Mouse (Mus musculus): ENCODE measurements at regions not wholly inside any gene's neighbourhood (a gene's known extent, or its start where the extent isn't known, plus 50 kb on each side); places are given as distances from the start of the nearest gene placed in this dataset.

DNA sequence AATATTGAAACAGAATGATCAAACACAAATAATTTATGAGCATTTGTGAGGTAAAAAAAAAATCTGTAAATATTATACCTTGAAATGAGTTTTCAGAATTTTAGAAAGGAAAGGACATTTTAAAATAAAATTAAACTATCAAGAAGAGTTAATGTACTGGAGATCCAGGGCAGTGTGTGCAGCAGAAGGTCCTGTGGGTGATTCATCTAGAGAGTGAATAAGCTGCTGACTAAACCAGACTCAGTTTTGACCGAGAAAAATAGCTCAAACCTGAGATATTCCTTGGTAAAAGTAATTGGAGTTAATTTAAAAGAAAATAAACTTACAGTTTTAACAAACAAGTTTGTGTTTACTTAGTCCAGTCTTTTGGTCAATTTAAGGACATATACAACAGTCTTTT is 1118.6 kb upstream of the Celf2 start:
- intact Hi-C loops (cut with DNase I) = no loop called here
- no peak for DNase-seq (ENCODE audit: extremely low spot score in 1 of 2, low spot score in 2 of 2)

DNA sequence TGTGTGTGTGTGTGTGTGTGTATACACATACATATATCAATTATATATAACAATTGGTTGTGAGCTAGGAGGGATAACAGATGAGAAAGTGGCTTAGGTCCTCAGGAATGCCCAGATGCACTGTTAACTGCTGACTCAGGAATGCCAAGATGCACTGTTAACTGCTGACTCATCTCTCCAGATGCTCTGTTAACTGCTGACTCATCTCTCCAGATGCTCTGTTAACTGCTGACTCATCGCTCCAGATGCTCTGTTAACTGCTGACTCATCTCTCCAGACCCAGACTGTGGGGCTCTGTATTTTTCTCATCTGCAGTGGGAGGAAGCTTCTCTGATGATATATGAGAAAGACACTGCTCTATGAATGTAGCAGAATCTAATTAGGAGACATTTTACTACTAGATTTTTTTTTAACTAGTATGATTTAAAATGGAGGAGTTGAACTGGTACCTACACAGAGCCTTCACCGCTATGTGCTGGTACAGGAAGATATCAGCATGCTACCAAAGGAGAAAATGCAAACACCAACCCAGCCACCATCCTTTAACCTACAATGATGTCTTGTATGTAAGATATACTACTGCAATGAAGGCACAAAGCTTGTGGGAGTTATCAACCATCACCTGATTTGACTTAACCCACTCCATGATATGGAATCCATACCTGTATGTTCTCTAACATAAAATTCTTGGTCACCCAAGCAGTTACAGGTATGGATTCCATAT is 1119.3 kb upstream of the Celf2 start:
- DNase-seq (ENCODE audit: extremely low spot score in 1 of 2, low spot score in 2 of 2) = no peak
- intact Hi-C loops (cut with DNase I) = no loop called here

DNA sequence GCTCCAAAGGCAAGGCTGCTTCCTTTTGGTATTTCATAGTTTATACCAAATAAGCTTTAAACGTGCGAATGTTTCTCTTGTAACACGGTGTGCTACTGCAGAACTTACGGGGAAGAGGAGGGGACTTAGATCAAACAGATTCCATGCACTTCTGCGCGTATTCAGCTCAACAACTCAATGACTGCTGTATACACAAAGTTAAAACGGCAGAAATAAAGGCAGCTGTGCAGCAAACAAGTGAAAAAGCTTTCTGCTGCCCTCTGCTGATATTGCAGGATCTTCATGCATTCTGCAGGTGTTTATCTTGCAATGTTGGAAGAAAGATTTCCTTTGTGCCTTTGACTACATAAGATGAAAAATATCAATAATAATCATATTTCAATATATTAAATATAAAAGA is 1128.7 kb upstream of the Celf2 start:
- intact Hi-C loops (cut with DNase I) = loop anchor here (10.0 kb wide), 1 partner anchor 253 kb away; no protein-coding TSS in a partner anchor
- DNase-seq (ENCODE audit: extremely low spot score in 1 of 2, low spot score in 2 of 2) = peak in 1 of 2 experiments; percentile 52

DNA sequence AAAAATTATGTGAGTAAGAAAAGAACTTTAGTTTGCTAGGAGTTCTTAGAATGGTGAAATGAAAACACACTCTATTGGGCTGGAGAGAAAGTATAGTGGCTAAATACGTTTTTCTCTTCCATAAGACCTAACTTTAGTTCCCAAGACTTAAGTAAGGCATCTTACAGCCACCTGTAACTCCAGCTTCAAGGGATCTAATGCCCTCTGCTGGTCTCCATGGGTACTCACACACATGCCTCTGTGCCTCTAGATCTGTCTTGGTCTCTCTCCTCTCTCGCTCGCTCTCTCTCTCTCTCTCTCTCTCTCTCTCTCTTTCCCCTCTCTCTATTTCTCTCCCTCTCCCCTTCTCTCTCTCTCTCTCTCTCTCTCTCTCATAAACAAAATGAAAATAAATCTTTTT is 1129.9 kb upstream of the Celf2 start:
- no peak for DNase-seq (ENCODE audit: extremely low spot score in 1 of 2, low spot score in 2 of 2)
- intact Hi-C loops (cut with DNase I) = loop anchor here (10.0 kb wide), 1 partner anchor 254 kb away; no protein-coding TSS in a partner anchor

DNA sequence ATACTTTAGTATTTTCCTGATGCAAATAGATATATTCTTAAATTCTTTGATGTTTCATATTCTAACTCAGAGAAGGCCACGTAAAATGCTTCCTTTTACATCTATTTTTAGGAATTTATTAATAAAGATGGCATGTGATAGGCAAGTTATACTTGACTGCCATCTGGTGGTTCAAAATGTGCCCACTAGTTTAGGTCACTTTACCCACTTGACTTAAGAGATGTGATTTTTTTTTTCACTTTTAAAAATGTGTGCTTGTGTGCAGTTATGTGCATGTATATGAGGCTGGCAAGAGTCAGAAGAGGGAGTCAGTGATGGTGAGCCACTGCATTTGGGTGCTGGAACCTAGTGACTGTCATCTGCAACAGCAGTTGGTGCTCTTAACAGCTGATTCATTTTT is 1136.1 kb upstream of the Celf2 start:
- peak in 1 of 2 experiments; percentile 23 for DNase-seq (ENCODE audit: extremely low spot score in 1 of 2, low spot score in 2 of 2)
- intact Hi-C loops (cut with DNase I) = no loop called here

DNA sequence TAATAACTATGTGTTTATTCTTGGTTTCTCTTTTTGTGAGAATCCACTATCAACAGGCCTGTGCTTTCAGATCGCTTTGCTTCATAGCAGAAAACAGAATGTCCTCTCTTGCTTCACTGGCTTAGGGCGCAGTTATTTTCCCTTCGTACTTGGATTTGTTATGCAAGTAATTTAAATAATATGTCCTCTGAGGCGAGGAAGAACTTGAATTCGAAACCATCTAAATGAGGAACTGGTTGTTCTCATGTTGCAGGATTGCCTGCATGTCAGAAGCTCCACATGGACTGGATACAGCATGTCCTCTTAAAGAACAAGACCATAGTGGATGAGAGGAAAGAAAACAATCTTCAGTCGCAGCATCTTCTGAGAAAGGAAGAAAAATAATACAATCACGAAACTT is 1151.2 kb upstream of the Celf2 start:
- DNase-seq (ENCODE audit: extremely low spot score in 1 of 2, low spot score in 2 of 2) = no peak
- intact Hi-C loops (cut with DNase I) = no loop called here

DNA sequence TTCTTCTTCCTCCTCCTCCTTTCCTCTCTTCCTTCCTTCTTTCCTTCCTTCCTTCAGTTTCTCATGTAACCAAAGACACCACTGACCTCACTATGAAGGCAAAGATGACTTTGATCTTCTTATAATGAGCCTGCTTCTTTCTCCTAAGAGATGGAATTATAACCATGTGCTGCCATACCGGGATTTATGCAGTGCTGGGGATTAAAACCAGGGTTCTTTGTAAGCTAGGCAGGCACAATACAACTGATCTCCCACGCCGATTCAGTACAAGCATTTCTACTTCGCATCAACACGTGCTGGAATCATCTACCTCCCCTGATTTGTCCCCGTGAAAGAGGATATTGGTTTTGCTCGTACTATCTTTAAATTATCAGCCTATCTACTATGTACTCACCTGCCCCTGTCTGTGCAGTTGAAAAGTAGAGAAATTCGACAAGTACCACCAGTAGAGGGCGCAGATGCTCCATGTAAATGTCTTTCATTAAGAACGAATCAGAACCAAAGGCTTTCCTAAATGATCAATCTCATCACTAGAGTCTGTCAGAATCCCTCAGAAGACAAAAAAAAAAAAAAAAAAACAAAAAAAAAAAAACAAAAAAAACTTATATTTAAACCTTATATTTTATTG is 1164.5 kb upstream of the Celf2 start:
- peak; percentile 71 to 77 for DNase-seq (ENCODE audit: extremely low spot score in 1 of 2, low spot score in 2 of 2)
- intact Hi-C loops (cut with DNase I) = loop anchor here (5.0 to 10.0 kb wide), 2 partner anchors 1421 to 1613 kb away; no protein-coding TSS in a partner anchor

DNA sequence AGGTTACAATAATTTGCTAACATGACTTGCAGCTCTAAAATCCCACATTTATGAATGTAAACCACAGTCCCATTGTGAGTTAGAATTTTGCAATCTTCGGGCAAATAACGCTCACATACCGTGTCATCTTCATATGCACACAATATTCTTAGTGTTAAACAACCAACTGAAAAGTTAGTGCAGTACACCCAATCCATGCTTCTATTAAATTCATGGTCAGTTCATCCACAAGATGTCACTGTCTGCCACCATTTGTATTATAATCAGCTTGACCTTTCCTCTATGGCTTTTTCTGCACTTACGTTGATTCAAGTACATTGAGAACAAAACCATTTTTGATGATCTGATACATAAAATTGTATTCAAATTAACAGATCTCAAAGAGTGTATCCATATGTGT is 1166.2 kb upstream of the Celf2 start:
- intact Hi-C loops (cut with DNase I) = loop anchor here (5.0 to 10.0 kb wide), 3 partner anchors 1207 to 1419 kb away; partner anchors contain the start of gene 4930412O13Rik
- no peak for DNase-seq (ENCODE audit: extremely low spot score in 1 of 2, low spot score in 2 of 2)

DNA sequence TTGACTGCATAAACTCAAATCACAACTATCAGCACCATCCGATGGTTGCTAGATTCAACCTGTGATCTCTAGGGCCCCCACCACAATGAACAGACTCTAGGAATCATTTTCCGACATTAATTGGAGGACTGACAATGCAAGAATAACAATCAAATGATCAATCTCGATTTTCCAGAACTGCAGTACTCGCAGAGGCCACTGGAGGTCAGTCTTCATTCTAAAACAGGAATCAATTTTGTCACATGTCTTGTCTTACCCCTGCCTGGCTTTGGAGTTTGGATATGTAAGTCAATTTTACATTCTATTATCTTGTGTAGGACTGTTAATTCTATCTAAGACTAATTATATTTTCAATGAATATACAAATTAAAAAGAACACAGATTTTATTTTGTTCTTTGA is 1167.2 kb upstream of the Celf2 start:
- peak in 1 of 2 experiments; percentile 18 for DNase-seq (ENCODE audit: extremely low spot score in 1 of 2, low spot score in 2 of 2)
- intact Hi-C loops (cut with DNase I) = loop anchor here (5.0 to 10.0 kb wide), 3 partner anchors 1206 to 1418 kb away; partner anchors contain the start of gene 4930412O13Rik

DNA sequence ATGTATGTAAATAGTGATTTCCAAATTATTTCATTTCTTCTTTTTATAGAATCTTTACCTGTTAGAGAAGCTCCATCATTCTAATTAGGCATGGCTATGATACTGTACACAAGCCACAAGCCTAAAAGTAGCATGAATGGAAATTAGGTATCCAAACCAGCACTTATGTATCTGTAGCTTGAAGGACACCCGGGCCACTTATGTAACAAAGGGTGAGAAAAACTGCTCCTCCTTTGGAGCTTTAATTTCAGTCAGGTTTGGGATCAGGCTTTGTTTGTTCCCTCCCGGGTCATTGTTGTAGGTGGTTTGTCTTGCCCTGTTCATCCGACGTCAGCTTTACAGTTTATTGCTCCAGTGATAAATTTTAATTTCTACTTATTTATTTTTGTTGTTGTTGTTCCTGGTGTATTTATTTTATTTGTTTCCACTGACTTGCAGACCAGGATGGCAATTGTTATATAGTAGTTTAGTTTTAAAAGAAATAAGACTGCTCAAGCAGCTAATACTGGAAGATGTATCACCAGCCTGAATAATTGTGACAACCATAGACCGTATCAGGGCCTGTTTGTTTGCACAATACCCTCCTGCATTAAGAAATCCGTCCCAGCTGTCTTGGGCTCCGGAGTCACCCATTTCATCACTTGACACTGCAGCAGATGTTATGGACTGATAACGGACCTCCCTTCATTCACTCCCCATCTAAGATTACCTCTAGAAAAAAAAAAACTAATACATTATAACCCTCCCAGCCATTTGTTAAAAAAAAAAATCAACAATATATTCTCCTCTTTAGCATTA is 1181.7 kb upstream of the Celf2 start:
- intact Hi-C loops (cut with DNase I) = no loop called here
- DNase-seq (ENCODE audit: extremely low spot score in 1 of 2, low spot score in 2 of 2) = no peak

DNA sequence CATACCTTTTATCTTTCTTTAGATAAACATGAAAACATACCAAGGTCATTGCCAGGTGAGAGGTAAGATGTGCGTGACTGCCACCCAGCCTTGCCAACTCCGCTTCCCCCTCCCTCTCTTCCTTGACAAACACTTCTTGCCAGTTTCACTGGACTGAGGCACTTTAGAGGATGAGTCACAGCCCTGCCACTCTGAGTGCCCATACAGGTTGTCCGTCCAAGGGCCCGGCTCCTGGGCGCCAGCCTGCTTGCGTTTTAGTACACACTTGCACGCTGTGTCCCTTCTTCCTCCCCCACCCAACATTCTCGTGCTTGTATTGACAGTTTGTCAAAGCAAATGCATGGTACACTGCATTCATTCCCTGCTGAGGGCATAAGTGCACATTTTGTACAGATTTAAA is 1151.7 kb upstream of the 4930412O13Rik start:
- intact Hi-C loops (cut with DNase I) = no loop called here
- DNase-seq (ENCODE audit: extremely low spot score in 1 of 2, low spot score in 2 of 2) = no peak

DNA sequence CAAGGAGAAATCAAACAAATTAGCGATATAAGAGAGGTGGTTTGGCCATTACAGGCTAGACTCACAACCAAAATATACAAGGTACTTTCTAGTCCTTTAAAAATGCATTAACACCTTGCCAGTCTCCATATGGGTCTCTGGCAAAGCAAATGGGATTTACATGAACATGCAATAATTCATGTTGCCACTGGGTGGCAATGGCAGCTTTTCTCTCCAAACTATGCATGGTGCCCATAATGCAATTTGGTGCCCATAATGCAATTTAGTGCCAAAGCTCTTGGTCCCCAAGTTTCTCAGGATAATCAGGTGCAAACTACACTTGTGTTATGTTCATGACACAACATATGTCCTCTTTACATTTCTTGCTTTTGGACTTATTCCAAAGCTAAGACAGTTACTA is 1126.9 kb upstream of the 4930412O13Rik start:
- peak; percentile 22 to 27 for DNase-seq (ENCODE audit: extremely low spot score in 1 of 2, low spot score in 2 of 2)
- intact Hi-C loops (cut with DNase I) = no loop called here

DNA sequence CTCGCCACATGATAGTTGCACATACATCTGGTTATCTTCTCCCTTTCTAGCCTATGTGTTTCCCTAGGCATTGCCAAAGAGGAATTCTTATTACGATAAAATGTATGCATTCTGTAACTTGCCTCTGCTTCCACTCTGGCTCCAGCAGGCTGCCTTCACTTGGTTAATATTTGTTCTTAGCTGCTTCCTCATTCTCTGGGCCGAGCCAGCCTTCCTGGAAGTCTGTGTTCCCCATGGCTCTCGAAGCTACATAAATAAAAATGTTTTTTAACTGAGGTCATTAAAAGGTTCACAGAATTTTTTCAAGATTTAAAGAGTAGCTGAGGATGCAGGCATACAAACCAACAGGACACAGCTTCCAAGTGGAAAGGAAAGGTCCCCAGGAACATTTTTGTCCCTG is 1124.5 kb upstream of the 4930412O13Rik start:
- no peak for DNase-seq (ENCODE audit: extremely low spot score in 1 of 2, low spot score in 2 of 2)
- intact Hi-C loops (cut with DNase I) = loop anchor here (5.0 kb wide), 2 partner anchors 1126 to 1256 kb away; partner anchors contain the start of gene 4930412O13Rik

DNA sequence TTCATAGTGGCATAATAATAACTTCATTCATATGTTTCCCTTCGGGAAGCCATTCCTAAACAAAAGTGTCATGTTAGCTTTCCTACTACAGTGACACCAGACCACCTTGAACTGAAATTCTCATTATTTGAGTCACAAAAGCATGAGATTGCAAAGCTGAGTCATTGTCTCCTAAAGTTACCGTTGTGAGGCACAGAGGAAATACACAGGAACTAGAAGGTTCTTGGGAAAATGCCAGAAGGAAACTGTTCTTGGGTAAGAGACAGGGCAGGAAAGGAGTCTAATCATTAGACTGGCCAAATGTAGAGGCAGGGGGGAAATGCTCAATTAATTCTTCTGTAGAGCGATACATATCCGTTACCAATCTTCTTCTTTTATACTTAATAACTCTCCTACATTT is 1110.4 kb upstream of the 4930412O13Rik start:
- no peak for DNase-seq (ENCODE audit: extremely low spot score in 1 of 2, low spot score in 2 of 2)
- intact Hi-C loops (cut with DNase I) = no loop called here

DNA sequence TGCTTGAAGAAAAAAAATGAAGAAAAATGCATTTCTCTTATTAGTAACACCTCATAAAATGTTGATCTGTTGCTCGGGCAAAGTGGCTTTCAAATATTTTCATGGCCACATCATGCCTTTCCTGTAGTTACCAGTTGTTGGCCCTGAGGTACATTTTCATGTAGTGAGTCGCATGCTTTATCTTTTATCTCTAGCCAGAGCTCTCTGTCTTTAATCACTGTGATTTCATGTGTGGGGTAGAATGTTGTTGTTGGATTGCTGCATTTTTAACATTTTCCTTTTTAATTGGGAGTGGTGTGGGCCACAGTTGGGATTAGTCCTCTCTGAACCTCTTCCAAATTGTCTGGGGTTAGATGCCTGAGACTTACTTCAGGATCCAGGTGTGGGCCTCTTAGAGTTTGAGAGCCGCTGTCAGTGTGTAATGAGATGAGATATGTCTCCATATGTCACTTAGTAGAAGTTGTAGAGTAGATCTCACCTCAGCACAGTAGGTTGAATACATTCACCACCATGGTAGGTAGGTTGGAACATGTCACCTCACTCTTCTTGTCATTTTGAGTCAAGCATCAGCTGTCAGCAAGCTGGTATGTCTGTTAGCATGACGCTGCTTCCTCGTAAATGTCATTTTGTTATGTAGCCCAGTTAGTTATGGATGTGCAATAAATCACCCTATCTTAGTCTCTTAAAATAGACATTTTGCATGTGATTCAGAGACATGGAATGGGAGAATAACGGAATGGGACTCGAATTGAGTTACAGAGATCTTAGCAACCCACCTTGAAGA is 1099.7 kb upstream of the 4930412O13Rik start:
- intact Hi-C loops (cut with DNase I) = no loop called here
- DNase-seq (ENCODE audit: extremely low spot score in 1 of 2, low spot score in 2 of 2) = no peak

DNA sequence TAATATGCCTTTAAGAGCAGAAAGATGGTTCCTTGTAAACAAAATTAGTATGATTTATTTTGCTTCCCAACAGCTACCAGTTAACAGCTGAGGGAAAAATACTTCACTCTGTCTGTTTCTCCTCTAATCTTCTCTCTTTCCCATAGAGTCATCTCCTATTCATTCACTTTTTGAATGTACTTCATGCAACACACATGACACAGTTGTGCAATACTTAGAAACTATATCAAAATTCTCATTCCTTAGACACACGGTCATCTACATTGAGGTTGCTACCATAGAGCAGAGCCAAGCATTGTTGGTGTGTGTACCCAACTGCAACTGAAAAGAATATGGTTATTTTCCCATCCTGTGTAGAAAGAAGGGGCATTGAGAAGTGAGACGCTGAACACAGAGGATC is 1098.8 kb upstream of the 4930412O13Rik start:
- intact Hi-C loops (cut with DNase I) = no loop called here
- DNase-seq (ENCODE audit: extremely low spot score in 1 of 2, low spot score in 2 of 2) = no peak

DNA sequence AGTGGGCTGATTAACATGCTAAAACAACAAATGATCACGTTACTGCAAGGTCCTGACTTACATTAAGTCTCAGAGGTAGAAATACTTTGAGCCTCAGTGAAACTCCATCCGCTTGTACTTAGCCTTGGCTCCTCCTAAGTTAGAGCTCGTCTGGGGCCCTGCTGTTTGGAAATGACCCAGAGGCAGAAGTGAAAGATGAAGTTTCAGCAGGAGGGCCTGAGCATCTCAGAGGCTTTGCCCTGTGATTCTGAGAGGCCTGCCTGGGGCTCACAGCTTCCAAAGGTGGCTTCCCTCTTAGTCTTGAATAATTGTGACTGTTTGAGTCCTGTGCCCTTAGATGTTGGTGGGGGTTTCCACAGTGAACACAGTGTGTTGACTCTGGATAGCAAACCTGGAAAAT is 1079.0 kb upstream of the 4930412O13Rik start:
- no peak for DNase-seq (ENCODE audit: extremely low spot score in 1 of 2, low spot score in 2 of 2)
- intact Hi-C loops (cut with DNase I) = no loop called here

DNA sequence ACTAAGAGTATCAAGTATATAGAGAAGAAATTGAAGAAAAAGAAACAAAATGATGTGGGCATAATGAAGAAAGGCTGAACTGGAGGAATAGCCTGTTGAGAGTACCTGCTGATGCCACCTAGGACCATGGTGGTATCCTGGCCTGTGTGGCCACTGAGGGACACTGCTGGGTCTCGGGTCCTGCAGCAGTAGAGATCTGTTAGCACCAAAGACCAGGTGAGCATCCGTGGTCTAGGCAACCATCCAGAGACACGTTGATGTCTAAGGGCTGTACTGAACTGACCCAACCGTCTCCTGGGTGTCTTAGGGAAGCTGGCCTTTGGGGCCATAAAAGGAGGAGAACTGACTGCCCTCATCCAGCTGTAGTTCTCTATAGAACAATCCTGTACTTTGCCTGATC is 1071.4 kb upstream of the 4930412O13Rik start:
- intact Hi-C loops (cut with DNase I) = no loop called here
- no peak for DNase-seq (ENCODE audit: extremely low spot score in 1 of 2, low spot score in 2 of 2)

DNA sequence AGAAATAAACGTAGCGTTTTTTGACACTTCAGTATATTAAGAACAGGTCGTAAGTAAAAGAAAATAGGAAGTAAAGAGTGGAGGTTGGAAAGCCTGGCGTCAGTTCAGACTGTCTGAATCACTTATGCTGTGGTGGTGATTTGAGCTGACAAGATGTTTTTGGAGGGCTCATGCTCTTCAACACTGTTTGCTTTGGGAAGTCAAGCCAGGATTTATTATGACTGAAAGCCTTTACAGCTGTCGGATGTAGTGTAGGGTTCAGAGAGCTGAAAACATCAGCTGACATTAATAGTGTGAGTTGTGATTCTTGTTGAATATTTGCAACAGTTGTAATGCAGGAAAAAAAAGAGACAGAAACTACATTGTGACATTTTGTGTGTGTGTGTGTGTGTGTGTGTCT is 1062.9 kb upstream of the 4930412O13Rik start:
- DNase-seq (ENCODE audit: extremely low spot score in 1 of 2, low spot score in 2 of 2) = no peak
- intact Hi-C loops (cut with DNase I) = no loop called here

All from left cerebral cortex, postnatal 10 days (tissue).